Mouse (Mus musculus): ENCODE data around the gene Lair1.

Gene Lair1

DNA sequence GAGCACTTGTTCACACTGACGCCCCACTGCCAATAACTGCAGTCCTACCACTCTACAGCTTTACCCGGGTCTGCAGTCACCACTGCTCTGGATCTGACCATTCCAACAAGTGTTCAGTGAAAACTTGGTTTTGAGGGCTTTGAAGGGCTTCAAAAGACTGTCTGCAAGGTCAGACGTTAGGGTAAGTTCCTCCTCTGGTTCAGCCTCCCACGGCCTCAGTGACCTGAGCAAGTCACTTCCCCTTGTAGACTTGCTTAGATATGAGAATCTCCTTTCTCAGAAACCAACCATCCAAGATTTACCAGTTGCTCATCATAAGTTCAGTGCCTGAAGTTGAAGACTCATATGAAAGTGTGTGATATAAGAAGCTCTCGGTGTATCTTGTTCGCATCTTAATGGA, 8.1 kb upstream of the Lair1 start:
- no peak for TF ChIP-seq GATA4 (IDR thresholded peaks at IDR 0.05; ENCODE audit: insufficient replicate concordance, low read length)

DNA sequence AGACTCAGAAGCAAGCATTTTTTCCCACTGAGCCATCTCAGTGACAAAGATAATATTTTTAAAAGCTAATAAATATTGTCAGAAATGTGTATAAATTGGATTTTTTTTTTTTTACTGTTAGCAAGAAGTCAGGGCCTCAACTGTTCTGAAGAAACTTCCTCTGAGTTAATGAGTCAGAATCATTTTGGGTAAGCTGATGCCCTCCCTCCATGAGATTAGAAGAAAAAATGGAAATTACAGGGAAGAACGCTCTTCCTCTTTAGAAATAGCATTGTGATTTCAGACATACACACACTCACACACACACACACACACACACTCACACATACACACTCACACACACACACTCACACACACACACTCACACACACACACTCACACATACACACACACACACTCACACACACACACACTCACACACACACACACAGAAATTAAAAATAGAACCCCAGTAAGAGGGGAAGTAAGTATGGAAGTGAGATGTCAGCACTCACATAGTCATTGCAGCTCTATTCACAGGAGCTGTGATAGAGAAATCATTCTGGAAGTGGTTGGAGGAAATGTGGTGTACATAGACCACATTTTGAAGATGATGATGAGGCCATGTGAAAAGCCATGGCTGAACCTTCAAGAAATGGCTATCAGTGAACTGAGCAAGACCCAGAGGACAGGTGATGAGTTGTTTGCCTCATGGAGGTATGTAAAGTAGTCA, 866 bp upstream of the Lair1 start:
- no peak for TF ChIP-seq GATA4 (IDR thresholded peaks at IDR 0.05; ENCODE audit: insufficient replicate concordance, low read length)

DNA sequence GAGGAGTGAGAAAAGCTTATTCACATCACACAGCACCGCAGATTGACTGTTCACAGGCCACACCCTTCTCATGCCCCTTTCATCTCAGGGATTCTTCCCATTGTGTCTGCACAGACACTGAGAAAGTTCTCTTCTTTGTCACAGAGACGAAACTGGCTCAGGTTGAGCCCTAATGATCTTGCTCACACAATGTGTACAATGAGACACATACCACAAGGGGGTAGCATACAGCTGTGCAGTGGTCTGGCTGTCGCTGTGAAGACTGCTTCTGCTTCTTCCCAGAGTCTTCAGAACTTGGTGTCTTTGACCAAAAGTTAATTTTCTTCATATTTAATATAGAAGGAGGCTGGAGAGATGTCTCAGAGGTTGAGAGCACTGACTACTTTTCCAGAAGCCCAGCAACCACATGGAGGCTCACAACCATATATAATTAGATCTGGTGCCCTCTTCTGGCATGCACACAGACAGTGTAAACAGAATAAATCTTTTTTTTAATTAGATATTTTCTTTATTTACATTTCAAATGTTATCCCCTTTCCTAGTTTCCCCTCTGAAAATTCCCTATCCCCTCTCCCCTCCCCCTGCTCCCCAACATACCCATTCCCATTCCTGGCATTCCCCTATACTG, 36.1 kb downstream of the Lair1 start:
- no peak for TF ChIP-seq GATA4 (IDR thresholded peaks at IDR 0.05; ENCODE audit: insufficient replicate concordance, low read length)

DNA sequence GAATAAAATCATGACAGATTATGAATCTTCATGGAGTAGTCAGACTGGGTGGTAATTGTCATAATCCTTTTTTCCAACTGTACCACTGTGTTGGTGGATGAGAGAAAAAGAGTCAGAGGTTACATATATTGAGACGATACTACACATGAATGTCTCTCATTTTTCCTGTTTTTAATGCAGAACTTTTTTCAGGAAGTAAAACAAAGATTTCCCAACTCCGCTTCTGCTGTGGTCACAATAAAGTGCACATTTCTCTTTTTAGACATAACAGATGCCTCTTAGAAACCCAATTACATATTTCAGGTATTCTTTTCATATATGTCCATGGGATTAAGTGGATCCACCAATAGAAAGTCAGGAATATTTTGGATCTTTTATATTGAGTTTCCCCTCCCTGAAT, 101.0 kb downstream of the Lair1 start:
- no peak for TF ChIP-seq GATA4 (IDR thresholded peaks at IDR 0.05; ENCODE audit: insufficient replicate concordance, low read length)

DNA sequence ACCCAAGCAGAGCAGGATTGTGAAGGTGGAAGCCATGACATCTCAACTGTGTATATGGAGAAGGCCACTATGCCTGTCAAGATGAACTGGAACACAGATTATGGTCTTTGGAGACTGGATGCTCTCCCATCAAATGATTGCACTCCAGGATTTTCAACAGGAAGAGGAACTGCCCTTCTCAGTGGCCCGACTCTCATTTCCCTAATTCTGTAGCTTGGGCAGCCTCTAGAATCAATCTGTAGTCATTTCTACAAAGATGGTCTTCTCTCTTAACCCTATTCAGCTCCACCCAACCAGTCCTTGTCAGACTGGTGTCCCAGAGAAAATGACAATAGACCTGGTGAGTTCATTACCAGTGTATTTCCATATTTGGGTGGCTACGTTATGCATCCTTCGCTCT, 105.6 kb downstream of the Lair1 start:
- no peak for TF ChIP-seq GATA4 (IDR thresholded peaks at IDR 0.05; ENCODE audit: insufficient replicate concordance, low read length)
